Comparison of ENCODE assay signal across 8 mouse cellular contexts in genomic region chr12:51058569-51058968, GRCm38 (mm10).
A peak's percentile ranks its signal among the peaks of the same experiment; 100 is the strongest.
DNase-seq lines count a peak whose midpoint lies in the region; ATAC-seq and TF ChIP-seq lines count a peak whose summit lies in the region.

No protein-coding gene starts in this region.

- H3K9ac ChIP-seq in lung, embryonic 14.5 days, result no peak overlapping the region
- no peak overlapping the region for H3K9ac ChIP-seq in hindbrain, embryonic 13.5 days
- no peak overlapping the region for H3K9ac ChIP-seq in limb, embryonic 12.5 days (replicated peaks)

- no peak for TF ChIP-seq CTCF in lung, embryonic 14.5 days (IDR thresholded peaks at IDR 0.05; ENCODE audit: low read depth)
- TF ChIP-seq CTCF in embryonic fibroblast, embryonic 13.5 days (IDR thresholded peaks at IDR 0.05; ENCODE audit: borderline replicate concordance, insufficient read depth, low read length), result no peak
- TF ChIP-seq CTCF in thymus, adult 2 months (IDR thresholded peaks at IDR 0.05; ENCODE audit: borderline replicate concordance, control insufficient read depth, extremely low read depth, insufficient read depth, low read length, poor library complexity), result no peak

- peak overlapping the region; percentile 42 for H3K4me2 ChIP-seq in lung, embryonic 14.5 days
- H3K4me2 ChIP-seq in hindbrain, embryonic 13.5 days, result peak overlapping the region; percentile 30
- peak overlapping the region; percentile 44 for H3K4me2 ChIP-seq in limb, embryonic 12.5 days

- no peaks in the 10 kb centered on the region for H3K4me1 ChIP-seq in lung, embryonic 14.5 days (ENCODE audit: insufficient read depth)
- H3K4me1 ChIP-seq in embryonic fibroblast, embryonic 13.5 days (ENCODE audit: control insufficient read depth, insufficient read depth, low read length), result no peaks in the 10 kb centered on the region
- H3K4me1 ChIP-seq in hindbrain, embryonic 13.5 days (replicated peaks), result no peaks in the 10 kb centered on the region
- peaks cover 8% of the 10 kb centered on the region; the same call in 1 of the 2 replicates for H3K4me1 ChIP-seq in limb, embryonic 12.5 days (replicated peaks)
- H3K4me1 ChIP-seq in thymus, adult 2 months (replicated peaks; ENCODE audit: control insufficient read depth, insufficient read depth, low read length), result no peaks in the 10 kb centered on the region

- H3K36me3 ChIP-seq in lung, embryonic 14.5 days (ENCODE audit: insufficient read depth), result no peaks in the 10 kb centered on the region
- no peaks in the 10 kb centered on the region for H3K36me3 ChIP-seq in hindbrain, embryonic 13.5 days
- H3K36me3 ChIP-seq in limb, embryonic 12.5 days, result no peaks in the 10 kb centered on the region
- no peaks in the 10 kb centered on the region for H3K36me3 ChIP-seq in thymus, adult 2 months (ENCODE audit: control insufficient read depth, insufficient read depth, low read length)

- H3K4me3 ChIP-seq in lung, embryonic 14.5 days (ENCODE audit: low read depth, low read length), result 0 out of 2 replicates have a peak overlapping the region, but pooled peaks have one; percentile 0
- H3K4me3 ChIP-seq in embryonic fibroblast, embryonic 13.5 days (ENCODE audit: insufficient read depth, low read length), result no peak overlapping the region; the same call in 1 of the 2 replicates
- H3K4me3 ChIP-seq in hindbrain, embryonic 13.5 days, result no peak overlapping the region; the same call in 1 of the 2 replicates
- no peak overlapping the region; the same call in 1 of the 2 replicates for H3K4me3 ChIP-seq in limb, embryonic 12.5 days (replicated peaks)
- H3K4me3 ChIP-seq in thymus, adult 2 months (ENCODE audit: control insufficient read depth, insufficient read depth, low read length), result no peak overlapping the region

- ATAC-seq in lung, embryonic 14.5 days (ENCODE audit: insufficient read depth), result no peak; the same call in 1 of the 2 replicates
- no peak for ATAC-seq in hindbrain, embryonic 13.5 days (ENCODE audit: low FRiP score)
- ATAC-seq in limb, embryonic 12.5 days (ENCODE audit: insufficient number of reproducible peaks, insufficient read depth, low FRiP score, low TSS enrichment, low read depth), result no peak

- no peak for TF ChIP-seq POLR2A in embryonic fibroblast, embryonic 13.5 days (IDR thresholded peaks at IDR 0.05; ENCODE audit: low read depth, low read length)
- TF ChIP-seq POLR2A in thymus, adult 2 months (IDR thresholded peaks at IDR 0.05; ENCODE audit: control insufficient read depth, extremely low read depth, insufficient read depth, low read length, poor library complexity), result no peak

- DNase-seq in lung, embryonic 14.5 days, result peak; percentile 52
- DNase-seq in lung, postnatal 14 days, result no peak
- peak; percentile 42 for DNase-seq in right cerebral cortex, postnatal 25 days
- no peak for DNase-seq in thymus, adult 2 months
- DNase-seq in thymus, postnatal 14 days, result no peak

- peak overlapping the region; percentile 33; the same call in 1 of the 2 replicates for H3K27ac ChIP-seq in lung, embryonic 14.5 days (ENCODE audit: low read depth)
- H3K27ac ChIP-seq in embryonic fibroblast, embryonic 13.5 days (ENCODE audit: insufficient read depth, low read length), result peak overlapping the region; percentile 44
- H3K27ac ChIP-seq in hindbrain, embryonic 13.5 days, result no peak overlapping the region
- H3K27ac ChIP-seq in limb, embryonic 12.5 days, result no peak overlapping the region
- no peak overlapping the region for H3K27ac ChIP-seq in thymus, adult 2 months (ENCODE audit: control insufficient read depth, insufficient read depth, low read length)

- 11% methylated on average over 12 of the region's 12 CpGs for WGBS in lung, embryonic 14.5 days
- WGBS in hindbrain, embryonic 13.5 days, result 22% methylated on average over 12 of the region's 12 CpGs
- 30% methylated on average over 12 of the region's 12 CpGs for whole genome bisulfite sequencing in limb, embryonic 12.5 days
- 37% methylated on average over 12 of the region's 12 CpGs for WGBS in thymus, adult 2 months

- H3K9me3 ChIP-seq in lung, embryonic 14.5 days (ENCODE audit: low read depth, low read length), result no peaks in the 10 kb centered on the region
- H3K9me3 ChIP-seq in hindbrain, embryonic 13.5 days, result no peaks in the 10 kb centered on the region
- H3K9me3 ChIP-seq in limb, embryonic 12.5 days, result no peaks in the 10 kb centered on the region

- no peaks in the 10 kb centered on the region for H3K27me3 ChIP-seq in lung, embryonic 14.5 days (ENCODE audit: insufficient read depth, low read length)
- H3K27me3 ChIP-seq in hindbrain, embryonic 13.5 days, result no peaks in the 10 kb centered on the region
- 0 out of 2 replicates have a peak, but pooled peaks cover 4% of the 10 kb centered on the region for H3K27me3 ChIP-seq in limb, embryonic 12.5 days
- no peaks in the 10 kb centered on the region for H3K27me3 ChIP-seq in thymus, adult 2 months (ENCODE audit: control insufficient read depth, insufficient read depth, low read length)

Comparison
In these comparisons a context has a peak if more than half of its experiments do, and no peak if none do; other contexts are left out.
1. DNase-seq: peak in lung, embryonic 14.5 days (single experiment) and right cerebral cortex, postnatal 25 days (single experiment); none in lung, postnatal 14 days (single experiment), thymus, adult 2 months (single experiment) and thymus, postnatal 14 days (single experiment).
2. H3K27ac ChIP-seq: peak in lung, embryonic 14.5 days (single experiment) and embryonic fibroblast, embryonic 13.5 days (single experiment); none in hindbrain, embryonic 13.5 days (single experiment), limb, embryonic 12.5 days (single experiment) and thymus, adult 2 months (single experiment).
3. Peak in every context shown above with its lines, with median percentiles within 50 percentile points of each other: H3K4me2 ChIP-seq.